Mouse (Mus musculus): Measurements from ENCODE around the gene Eif5a. TPM values are rescaled to one million over a fixed set of nuclear protein-coding genes. Genes with fewer than 3 reads are reported as not detected.

Eif5a gene
- 452 and 486 TPM in 2 replicates for total RNA-seq (2014; rRNA removed)
- 1,054 and 1,096 TPM in 2 replicates for polyA plus RNA-seq (2015; fragmentation: Nextera tagmentation; extraction: Ambion mirVana)

GRCm38 (mm10) chr11:69921114-69922011, at the start of gene Eif5a:
Gene Eif5a (minus strand): TSS chr11:69921958.
- peak; percentile 98 for ATAC-seq (ENCODE audit: low FRiP score)
- peaks cover 5% of the 10 kb centered on the region for H3K4me1 ChIP-seq (ENCODE audit: insufficient read depth, low read length)
- H3K36me3 ChIP-seq (ENCODE audit: insufficient read depth, low read length): peaks cover 14% of the 10 kb centered on the region
- peak within 1 kb of the TSS; percentile 94 for H3K27ac ChIP-seq (ENCODE audit: low read depth, low read length)
- WGBS: under 1% methylated on average over 77 of the region's 78 CpGs
- H3K4me2 ChIP-seq (ENCODE audit: low read depth, low read length, poor library complexity, severe bottlenecking): peak within 1 kb of the TSS; percentile 98
- H3K27me3 ChIP-seq (ENCODE audit: insufficient read depth, low read length): no peaks in the 10 kb centered on the region
- H3K9ac ChIP-seq (replicated peaks; ENCODE audit: low read length, poor library complexity, severe bottlenecking): peak within 1 kb of the TSS; percentile 98
- peak within 1 kb of the TSS; percentile 88 for H3K4me3 ChIP-seq (ENCODE audit: low read depth, low read length)
- DNase-seq (ENCODE audit: low spot score): peak; percentile 100
- H3K9me3 ChIP-seq (ENCODE audit: low read length): no peaks in the 10 kb centered on the region
- peak; percentile 83 for TF ChIP-seq CTCF (IDR thresholded peaks at IDR 0.05)

- peaks cover 17% of the 10 kb centered on the region for H3K27me3 ChIP-seq (ENCODE audit: insufficient read depth, low read length)
- WGBS: 88% methylated on average over 3 of the region's 3 CpGs
- no peak overlapping the region for H3K4me3 ChIP-seq (ENCODE audit: low read depth, low read length)
- TF ChIP-seq CTCF (IDR thresholded peaks at IDR 0.05): no peak
- ATAC-seq (ENCODE audit: low FRiP score) (no peak), DNase-seq (ENCODE audit: low spot score) (no peak)
- H3K4me2 ChIP-seq (ENCODE audit: low read depth, low read length, poor library complexity, severe bottlenecking): no peak overlapping the region
- H3K9me3 ChIP-seq (ENCODE audit: low read length): no peaks in the 10 kb centered on the region
- no peak overlapping the region for H3K27ac ChIP-seq (ENCODE audit: low read depth, low read length)
- no peaks in the 10 kb centered on the region for H3K4me1 ChIP-seq (ENCODE audit: insufficient read depth, low read length)
- no peak overlapping the region for H3K9ac ChIP-seq (replicated peaks; ENCODE audit: low read length, poor library complexity, severe bottlenecking)
- peaks cover 36% of the 10 kb centered on the region for H3K36me3 ChIP-seq (ENCODE audit: insufficient read depth, low read length)
Observed at GRCm38 (mm10) chr11:69970775-69971174, 49.0 kb upstream of the Eif5a start.

- no peaks in the 10 kb centered on the region for H3K4me1 ChIP-seq (ENCODE audit: insufficient read depth, low read length)
- H3K36me3 ChIP-seq (ENCODE audit: insufficient read depth, low read length): peaks cover 35% of the 10 kb centered on the region
- H3K9me3 ChIP-seq (ENCODE audit: low read length): no peaks in the 10 kb centered on the region
- 89% methylated on average over 6 of the region's 6 CpGs for WGBS
- TF ChIP-seq CTCF (IDR thresholded peaks at IDR 0.05): no peak
- peaks cover 21% of the 10 kb centered on the region for H3K27me3 ChIP-seq (ENCODE audit: insufficient read depth, low read length)
- H3K27ac ChIP-seq (ENCODE audit: low read depth, low read length): no peak overlapping the region
- no peak for DNase-seq (ENCODE audit: low spot score)
- H3K4me3 ChIP-seq (ENCODE audit: low read depth, low read length): no peak overlapping the region
- no peak overlapping the region for H3K9ac ChIP-seq (replicated peaks; ENCODE audit: low read length, poor library complexity, severe bottlenecking)
- H3K4me2 ChIP-seq (ENCODE audit: low read depth, low read length, poor library complexity, severe bottlenecking): no peak overlapping the region
- no peak for ATAC-seq (ENCODE audit: low FRiP score)
Observed at GRCm38 (mm10) chr11:69970222-69970621, 48.5 kb upstream of the Eif5a start.

- Histone ChIP-seq H3K9me3 (ENCODE audit: low read length) (no peaks in the 10 kb centered on the region), H3K9ac (replicated peaks; ENCODE audit: low read length, poor library complexity, severe bottlenecking) (no peak overlapping the region), H3K36me3 (ENCODE audit: insufficient read depth, low read length) (peaks cover 22% of the 10 kb centered on the region), H3K27ac (ENCODE audit: low read depth, low read length) (no peak overlapping the region), H3K4me3 (ENCODE audit: low read depth, low read length) (no peak overlapping the region), H3K4me2 (ENCODE audit: low read depth, low read length, poor library complexity, severe bottlenecking) (no peak overlapping the region), H3K4me1 (ENCODE audit: insufficient read depth, low read length) (no peaks in the 10 kb centered on the region), H3K27me3 (ENCODE audit: insufficient read depth, low read length) (peaks cover 30% of the 10 kb centered on the region)
- 91% methylated on average over 4 of the region's 4 CpGs for WGBS
- TF ChIP-seq CTCF (IDR thresholded peaks at IDR 0.05): no peak
- DNase-seq (ENCODE audit: low spot score): no peak
- no peak for ATAC-seq (ENCODE audit: low FRiP score)
Observed at GRCm38 (mm10) chr11:69968793-69969192, 47.0 kb upstream of the Eif5a start.

GRCm38 (mm10) chr11:69966860-69967517, 45.2 kb upstream of the Eif5a start:
- Histone ChIP-seq H3K27ac (ENCODE audit: low read depth, low read length) (no peak overlapping the region), H3K4me1 (ENCODE audit: insufficient read depth, low read length) (no peaks in the 10 kb centered on the region), H3K4me3 (ENCODE audit: low read depth, low read length) (peak overlapping the region; percentile 23; the same call in 1 of the 2 replicates), H3K4me2 (ENCODE audit: low read depth, low read length, poor library complexity, severe bottlenecking) (peak overlapping the region; percentile 36), H3K9ac (replicated peaks; ENCODE audit: low read length, poor library complexity, severe bottlenecking) (0 out of 2 replicates have a peak overlapping the region, but pooled peaks have one; percentile 29), H3K9me3 (ENCODE audit: low read length) (no peaks in the 10 kb centered on the region), H3K27me3 (ENCODE audit: insufficient read depth, low read length) (peaks cover 46% of the 10 kb centered on the region), H3K36me3 (ENCODE audit: insufficient read depth, low read length) (peaks cover 13% of the 10 kb centered on the region)
- DNase-seq (ENCODE audit: low spot score) (no peak), ATAC-seq (ENCODE audit: low FRiP score) (no peak)
- 42% methylated on average over 17 of the region's 17 CpGs for WGBS
- no peak for TF ChIP-seq CTCF (IDR thresholded peaks at IDR 0.05)
